Mouse (Mus musculus) adrenal gland, postnatal 36 days (tissue): Measurements from ENCODE around the gene Pnkd. TPM values are rescaled to one million over a fixed set of nuclear protein-coding genes. Genes with fewer than 3 reads are reported as not detected.
"Not testable (repeated sequence)": the region's sequence is repeated elsewhere in the genome, so short reads cannot be mapped to it uniquely, and the experiment has no call there.

Experiments
- DNase-seq, 2 experiments: peaks; one replicate each; pipeline ENCODE4 v3.0.0; 2021; ENCODE audit warnings: mixed read lengths in 1 of 2
- total RNA-seq, 2 experiments: library from RNA; stranded (reverse); gene quantifications; 2 replicates each; pipeline ENCODE4 v1.2.3; 2021

Gene Pnkd
- total RNA-seq, 2 experiments from 2014 or later, result 72.5 to 80.8 TPM

- peak; percentile 86 to 89 for DNase-seq
These were observed 12.5 kb downstream of the Pnkd start for GRCm38 (mm10) chr1:74297269-74297668.

DNA sequence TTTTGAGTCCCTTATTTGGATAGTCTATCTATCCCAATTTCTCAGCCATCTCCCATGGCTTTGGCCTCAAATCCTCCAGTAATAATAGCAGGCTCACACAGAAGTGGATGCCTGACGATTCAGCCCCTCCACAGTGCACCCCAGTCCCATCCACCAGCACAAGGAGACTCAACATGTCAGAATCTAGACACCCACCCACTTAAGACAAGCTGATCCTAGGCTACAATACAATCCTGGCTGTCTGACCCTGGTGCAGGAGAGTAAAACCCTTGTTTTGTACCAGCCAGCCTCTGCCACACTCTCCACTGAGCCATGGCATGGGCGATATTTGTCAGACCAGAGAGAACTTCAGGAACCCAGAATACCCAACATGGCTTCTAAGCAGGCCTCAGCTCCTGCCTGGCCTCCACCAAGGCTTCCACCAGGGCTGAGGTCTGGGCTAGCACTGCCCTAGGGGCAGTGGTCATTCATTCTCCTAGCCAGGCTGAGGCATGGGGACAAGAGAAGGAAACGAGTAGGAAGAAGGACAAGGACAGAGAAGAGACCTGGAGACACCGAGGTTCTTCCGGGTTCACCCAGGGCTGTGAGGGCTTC lies 13.5 kb downstream of the Pnkd start:
- no peak for DNase-seq

DNA sequence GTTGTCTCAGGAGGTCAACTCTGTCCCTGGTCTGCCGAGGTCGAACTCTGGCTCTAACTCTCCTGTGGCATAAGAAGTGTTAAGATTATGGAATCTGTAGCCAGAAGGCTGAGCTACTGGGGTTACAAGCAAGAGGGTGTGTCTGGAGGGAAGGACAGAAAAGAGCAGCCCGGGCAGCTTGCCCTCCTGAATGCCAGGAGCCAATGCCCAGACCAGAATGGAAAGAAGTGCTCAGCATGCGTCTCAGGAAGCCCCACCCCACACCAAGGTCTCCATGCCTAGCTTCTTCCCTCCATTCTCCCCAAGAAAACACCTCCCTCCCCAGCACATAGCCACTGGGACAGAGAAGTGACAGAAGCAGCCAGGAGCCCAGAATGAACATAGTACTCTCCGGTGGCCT lies 14.3 kb downstream of the Pnkd start:
- DNase-seq, result peak; percentile 61 to 69

DNA sequence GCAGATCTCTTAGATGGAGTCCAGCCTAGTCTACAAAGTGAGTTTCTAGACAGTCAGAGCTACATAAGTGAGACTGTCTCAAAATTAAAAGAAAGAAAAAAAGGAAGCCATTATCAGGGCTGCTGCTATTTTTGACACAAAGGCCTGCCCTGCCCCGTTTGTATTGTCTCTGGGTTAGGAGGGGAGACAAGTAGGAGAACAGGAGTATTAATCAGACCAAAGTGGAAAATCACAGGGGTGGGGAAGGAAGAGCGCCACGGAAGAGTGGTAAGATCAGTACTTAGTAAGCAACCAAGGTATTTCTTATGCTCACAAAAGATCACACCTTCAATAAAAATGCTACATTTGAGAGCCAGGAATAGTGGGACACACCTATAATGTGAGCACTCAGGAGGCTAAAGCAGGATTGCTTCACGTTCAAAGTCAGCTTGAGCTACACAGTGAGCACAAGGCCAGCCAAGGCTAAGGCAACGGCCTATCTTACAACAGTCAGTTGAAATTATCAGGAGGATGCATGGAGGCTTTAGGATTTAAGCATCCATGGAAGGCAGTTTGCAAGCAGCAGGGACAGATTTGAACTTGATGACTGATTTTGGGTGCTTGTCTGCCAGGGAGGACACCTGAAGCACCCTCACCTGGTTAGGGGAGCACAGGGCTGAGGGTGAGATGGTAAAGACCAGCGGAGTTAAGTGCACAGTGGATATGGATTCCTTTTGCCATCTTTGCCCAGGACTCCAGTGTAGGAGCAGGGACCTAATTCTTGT lies 15.8 kb downstream of the Pnkd start:
- no peak for DNase-seq

DNA sequence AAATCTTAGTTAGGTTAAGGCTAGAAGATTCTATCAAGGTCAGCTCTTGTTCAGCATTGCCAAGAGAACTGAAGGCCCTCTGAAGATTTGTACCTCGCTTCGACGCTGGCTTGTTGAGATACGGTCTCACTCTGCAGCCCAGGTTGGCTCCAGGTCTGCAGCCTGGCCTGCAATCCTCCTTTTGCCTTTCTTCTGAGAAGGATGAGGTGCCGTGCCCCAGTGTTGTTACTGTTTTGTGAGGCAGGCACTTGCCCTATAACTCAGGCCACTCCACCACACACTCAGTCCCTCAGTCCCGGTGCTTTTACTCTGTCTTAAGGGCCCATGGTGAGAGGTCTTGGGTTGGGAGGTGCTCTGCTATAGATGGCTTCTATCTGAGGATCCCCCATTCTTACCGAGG lies 17.5 kb downstream of the Pnkd start:
- DNase-seq, result no peak

DNA sequence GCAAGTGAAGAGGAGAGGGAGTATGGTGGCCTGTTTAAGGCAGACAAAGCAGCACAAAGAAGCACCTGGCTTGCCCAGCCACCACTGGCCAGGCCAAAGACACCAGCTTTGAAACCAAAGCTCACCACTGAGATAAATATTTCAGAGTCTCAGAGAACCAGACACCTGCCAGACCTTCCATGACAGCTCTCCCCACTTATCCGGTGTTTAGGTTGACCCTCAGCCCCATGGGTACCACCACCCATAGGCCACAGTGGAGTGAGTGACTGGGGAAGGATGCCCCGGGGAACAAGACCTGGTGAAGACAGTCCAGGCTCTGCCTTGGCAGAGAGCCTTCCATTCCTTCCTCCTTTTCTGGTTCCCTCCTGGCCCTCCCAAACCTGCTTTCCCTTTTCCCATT lies 18.1 kb downstream of the Pnkd start:
- DNase-seq, result no peak

DNA sequence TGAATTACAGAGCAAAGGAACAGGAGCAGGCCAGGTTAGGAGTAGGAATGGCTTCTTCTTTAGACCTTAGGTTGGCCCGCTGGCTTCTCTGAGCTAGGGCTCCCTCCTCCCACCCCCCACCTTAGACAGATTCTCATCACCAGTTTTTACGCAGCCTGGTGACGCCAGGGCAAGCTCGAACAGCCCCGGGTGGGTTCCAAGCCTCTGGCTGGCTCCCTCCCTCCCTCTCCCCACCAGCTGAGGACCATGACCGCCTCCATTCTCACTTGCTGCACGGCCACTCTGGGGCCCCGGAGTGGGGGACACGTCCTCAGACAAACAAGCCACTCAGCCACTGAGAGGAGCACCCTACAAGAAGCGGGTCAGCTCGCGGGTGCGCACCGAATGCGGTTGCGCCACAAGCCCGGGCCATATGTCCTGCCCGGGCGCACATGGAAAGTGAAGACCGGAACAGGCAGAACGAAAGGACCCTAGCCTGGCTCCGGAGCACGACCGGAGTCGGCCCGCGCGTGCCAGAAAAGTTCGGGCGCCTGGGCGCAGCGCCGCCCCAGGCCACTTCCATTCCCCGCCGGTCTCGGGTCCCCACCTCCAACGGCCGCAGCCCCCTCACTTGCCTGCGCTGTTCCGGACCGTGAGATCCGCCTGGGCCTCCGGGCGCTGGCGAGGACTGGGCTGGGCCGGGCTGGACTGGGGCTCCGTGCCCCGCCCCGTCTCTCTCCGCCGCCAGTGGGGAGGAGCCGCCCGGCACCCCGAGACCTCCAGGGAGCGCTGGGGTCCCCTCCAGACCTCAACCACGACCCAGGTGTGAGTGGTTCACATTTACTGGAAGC lies 19.0 kb downstream of the Pnkd start:
- peak; percentile 89 to 92 for DNase-seq

DNA sequence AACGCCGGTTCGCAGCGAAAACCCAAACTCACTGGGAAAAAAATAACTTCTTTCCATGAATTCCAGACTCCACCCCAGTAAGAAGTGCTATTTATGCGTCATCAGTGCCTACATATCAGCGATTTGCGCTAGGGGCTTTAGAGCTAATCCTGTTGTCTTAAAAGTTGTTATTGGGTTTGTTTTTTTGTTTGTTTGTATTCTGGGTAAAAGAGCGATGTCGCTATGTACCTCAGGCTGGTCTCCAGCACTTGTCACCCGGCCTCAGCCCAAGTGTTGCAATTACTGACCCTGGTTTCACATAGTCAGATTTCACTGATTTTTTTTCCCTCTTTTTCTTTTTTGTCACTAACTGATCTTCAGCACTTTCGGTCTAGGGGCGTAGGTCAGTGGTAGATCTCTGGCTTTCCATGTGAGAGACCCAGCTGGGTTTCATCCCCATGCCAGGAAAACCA lies 19.6 kb downstream of the Pnkd start:
- peak in 1 of 2 experiments; percentile 40 for DNase-seq

DNA sequence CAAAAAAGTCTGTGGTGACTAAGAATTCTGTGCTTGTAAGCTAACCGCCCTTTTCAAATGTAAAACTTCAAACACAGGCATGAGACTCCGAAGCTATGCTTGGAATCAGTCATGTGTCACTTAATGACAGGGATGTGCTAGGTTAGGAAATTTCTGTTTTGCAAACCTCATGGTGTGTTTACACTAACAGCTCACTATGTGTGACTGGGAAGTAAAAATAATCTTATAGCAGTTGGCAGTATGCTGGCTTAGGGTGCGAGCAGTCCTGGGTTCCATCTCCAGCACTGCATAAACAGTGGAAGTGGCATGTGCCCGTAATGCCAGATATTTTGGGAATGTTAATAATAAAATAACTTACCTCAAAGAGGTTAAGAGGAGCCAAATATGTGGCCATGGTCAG lies 20.2 kb downstream of the Pnkd start:
- no peak for DNase-seq

DNA sequence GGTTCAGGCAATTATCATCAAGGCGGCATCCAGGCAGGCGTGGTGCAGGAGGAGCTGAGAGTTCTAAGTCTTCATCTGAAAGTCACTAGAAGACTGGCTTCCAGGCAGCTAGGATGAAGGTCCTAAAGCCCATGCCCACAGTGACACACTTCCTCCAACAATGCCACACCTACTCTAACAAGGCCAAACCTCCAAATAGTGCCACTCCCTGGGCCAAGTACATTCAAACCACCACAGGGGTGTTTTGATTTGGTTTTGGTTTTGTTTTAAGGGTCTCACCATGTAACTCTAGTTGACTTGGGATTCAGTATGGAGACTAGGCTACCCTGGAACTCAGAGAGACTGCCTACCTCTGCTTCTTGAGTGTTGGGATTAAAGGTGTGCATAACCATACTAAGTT lies 20.8 kb downstream of the Pnkd start, which contains the start of gene Tmbim1:
TSS of gene Tmbim1 (minus strand) at position 101 of the 400 bp plus-strand sequence.
- no peak for DNase-seq

- no peak for DNase-seq
These were observed 22.4 kb downstream of the Pnkd start for GRCm38 (mm10) chr1:74307146-74307545.

GRCm38 (mm10) chr1:74308001-74308964 lies 23.6 kb downstream of the Pnkd start:
- no peak for DNase-seq

GRCm38 (mm10) chr1:74309767-74310166 lies 25.0 kb downstream of the Pnkd start:
- DNase-seq, result no peak

- peak in 1 of 2 experiments; percentile 74 for DNase-seq
These were observed 28.4 kb downstream of the Pnkd start for GRCm38 (mm10) chr1:74313049-74313692.

- DNase-seq, result no peak
These were observed 30.1 kb downstream of the Pnkd start for GRCm38 (mm10) chr1:74314796-74315195.

DNA sequence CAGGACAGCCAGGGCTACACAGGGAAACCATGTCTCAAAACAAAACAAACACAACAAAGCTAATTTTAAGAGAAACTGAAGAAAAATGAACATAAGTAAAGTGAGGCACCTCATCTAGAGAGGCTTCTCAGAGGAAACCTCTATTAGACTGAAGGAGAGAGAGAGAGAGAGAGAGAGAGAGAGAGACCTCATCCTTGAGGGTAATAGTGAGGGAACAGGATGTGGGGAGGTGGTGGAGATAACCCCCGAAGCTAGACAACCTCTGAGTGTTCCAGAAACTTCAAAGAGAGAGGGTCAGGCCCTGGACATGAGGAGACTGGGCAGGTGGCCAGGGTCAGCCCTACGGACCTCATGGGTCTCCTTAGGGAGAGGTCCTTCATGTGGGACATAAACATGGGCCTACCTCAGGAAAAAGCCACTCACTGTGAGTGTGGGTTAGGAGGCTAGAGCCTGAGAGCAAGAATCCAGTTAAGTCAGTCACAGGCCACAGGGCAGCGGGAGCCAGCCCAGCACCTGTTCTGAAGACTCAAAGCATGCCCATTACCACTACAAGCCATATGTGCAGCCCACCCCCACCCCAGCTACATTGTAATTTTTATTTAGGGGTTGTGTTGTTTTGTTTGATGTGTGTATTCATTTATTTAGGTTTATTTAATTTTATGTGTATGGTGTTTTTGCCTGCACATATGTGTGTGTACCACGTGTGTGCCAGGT lies 31.5 kb downstream of the Pnkd start:
- no peak for DNase-seq

GRCm38 (mm10) chr1:74318711-74319110 lies 34.0 kb downstream of the Pnkd start:
- DNase-seq, result no peak

GRCm38 (mm10) chr1:74321396-74321795 lies 36.7 kb downstream of the Pnkd start:
- no peak for DNase-seq

- not testable (repeated sequence) for DNase-seq
These were observed 42.2 kb downstream of the Pnkd start for GRCm38 (mm10) chr1:74326916-74327315.

GRCm38 (mm10) chr1:74329899-74330431 lies 45.2 kb downstream of the Pnkd start:
- no peak for DNase-seq
